Mouse (Mus musculus) CH12.LX (cell line): ENCODE measurements around the gene Pde4b. TPM values are rescaled to one million over a fixed set of nuclear protein-coding genes. Genes with fewer than 3 reads are reported as not detected.

ENCODE experiments used
- DNase-seq: peaks from one replicate; pipeline ENCODE4 v3.0.0-alpha.2; 2013; ENCODE audit errors: extremely low read depth
- H3K27ac ChIP-seq: 2 replicates; pipeline ENCODE4 v1.5.1; 2012; ENCODE audit warnings: low read depth, mild to moderate bottlenecking, control low read depth, moderate library complexity; ENCODE audit not compliant: insufficient read depth
- H3K27me3 ChIP-seq: replicated peaks from 2 replicates; pipeline ENCODE3; 2012; ENCODE audit warnings: inconsistent platforms
- H3K36me3 ChIP-seq, 2 experiments: replicated peaks in 1 of 2; 2 replicates each; pipeline versions ENCODE3 to v1.6.1; 2012; ENCODE audit warnings: inconsistent platforms in 1 of 2, low read length in 1 of 2, mild to moderate bottlenecking in 1 of 2, mixed read lengths in 1 of 2, moderate library complexity in 1 of 2; ENCODE audit not compliant: control insufficient read depth in 1 of 2, insufficient read depth in 1 of 2
- H3K4me1 ChIP-seq, 2 experiments: 2 replicates each; pipeline ENCODE4 v1.6.1; 2012; ENCODE audit warnings: inconsistent platforms in 1 of 2, moderate library complexity in 1 of 2; ENCODE audit not compliant: insufficient read depth in 2 of 2, control insufficient read depth in 1 of 2
- H3K4me2 ChIP-seq: 2 replicates; pipeline ENCODE4 v1.6.1; 2012; ENCODE audit warnings: low read depth, mild to moderate bottlenecking, control low read depth; ENCODE audit not compliant: poor library complexity, insufficient read depth, severe bottlenecking
- H3K4me3 ChIP-seq, 3 experiments: fragments of 150-350 bp in 1 of 3; sonication (generic) in 1 of 3; replicated peaks in 1 of 3; 2 replicates each; pipeline versions ENCODE3 to v1.5.1; 2011 to 2012; ENCODE audit warnings: low read depth in 2 of 3, low read length in 2 of 3, mild to moderate bottlenecking in 2 of 3, moderate library complexity in 2 of 3, control low read depth in 1 of 3, improper control_type of control experiment in 1 of 3, inconsistent platforms in 1 of 3, mixed read lengths in 1 of 3; ENCODE audit not compliant: poor library complexity in 1 of 3
- H3K79me2 ChIP-seq: replicated peaks from 2 replicates; pipeline ENCODE4 v1.6.1; 2012; ENCODE audit warnings: mild to moderate bottlenecking, moderate library complexity; ENCODE audit not compliant: control insufficient read depth, poor library complexity, insufficient read depth, severe bottlenecking; ENCODE audit errors: extremely low read depth
- H3K9ac ChIP-seq: 2 replicates; pipeline ENCODE4 v1.6.1; 2012; ENCODE audit warnings: low read depth, mild to moderate bottlenecking, control low read depth, moderate library complexity; ENCODE audit not compliant: insufficient read depth
- H3K9me3 ChIP-seq: replicated peaks from 2 replicates; pipeline ENCODE3; 2012; ENCODE audit warnings: low read length, inconsistent platforms, mixed read lengths
- BHLHE40 ChIP-seq: IDR thresholded peaks from 2 replicates; pipeline ENCODE4 v1.6.1; 2011; ENCODE audit warnings: mild to moderate bottlenecking, low read depth, low read length, improper control_type of control experiment
- CHD1 ChIP-seq: IDR thresholded peaks from 2 replicates; pipeline ENCODE4 v1.6.1; 2012; ENCODE audit warnings: low read depth, low read length, improper control_type of control experiment, inconsistent platforms
- E2F4 ChIP-seq: IDR thresholded peaks from 2 replicates; pipeline ENCODE4 v1.6.1; 2011; ENCODE audit warnings: low read depth, low read length, improper control_type of control experiment; ENCODE audit not compliant: insufficient replicate concordance
- ELF1 ChIP-seq: IDR thresholded peaks from 2 replicates; pipeline ENCODE4 v1.6.1; 2014; ENCODE audit warnings: low read depth, mild to moderate bottlenecking, inconsistent platforms, low read length, improper control_type of control experiment
- EP300 ChIP-seq: IDR thresholded peaks from 2 replicates; pipeline ENCODE4 v1.6.1; 2011; ENCODE audit warnings: low read length, improper control_type of control experiment
- ETS1 ChIP-seq: conservative IDR thresholded peaks from 2 replicates; pipeline ENCODE4 v1.6.1; 2012; ENCODE audit warnings: low read depth, mild to moderate bottlenecking, inconsistent platforms, low read length, improper control_type of control experiment, moderate library complexity
- GABPA ChIP-seq: IDR thresholded peaks from 2 replicates; pipeline ENCODE4 v1.6.1; 2012; ENCODE audit warnings: low read depth, low read length, improper control_type of control experiment, inconsistent platforms; ENCODE audit not compliant: insufficient replicate concordance
- HCFC1 ChIP-seq: IDR thresholded peaks from 2 replicates; pipeline ENCODE4 v1.6.1; 2012; ENCODE audit warnings: low read depth, mild to moderate bottlenecking, inconsistent platforms, low read length, improper control_type of control experiment
- IRF4 ChIP-seq: IDR thresholded peaks from 2 replicates; pipeline ENCODE4 v1.6.1; 2014; ENCODE audit warnings: low read depth, mild to moderate bottlenecking, inconsistent platforms, low read length, improper control_type of control experiment
- JUN ChIP-seq: IDR thresholded peaks from 2 replicates; pipeline ENCODE4 v1.6.1; 2011; ENCODE audit warnings: low read depth, mild to moderate bottlenecking, low read length, improper control_type of control experiment, moderate library complexity; ENCODE audit not compliant: insufficient read depth
- MAZ ChIP-seq: IDR thresholded peaks from 2 replicates; pipeline ENCODE4 v1.6.1; 2012; ENCODE audit warnings: low read depth, mild to moderate bottlenecking, inconsistent platforms, low read length, improper control_type of control experiment, moderate library complexity
- MEF2A ChIP-seq: IDR thresholded peaks from 2 replicates; pipeline ENCODE4 v1.6.1; 2014; ENCODE audit warnings: low read depth, mild to moderate bottlenecking, inconsistent platforms, low read length, improper control_type of control experiment, borderline replicate concordance
- MXI1 ChIP-seq: IDR thresholded peaks from 2 replicates; pipeline ENCODE4 v1.6.1; 2011; ENCODE audit warnings: mild to moderate bottlenecking, low read depth, low read length, improper control_type of control experiment
- MYC ChIP-seq: IDR thresholded peaks from 2 replicates; pipeline ENCODE4 v1.6.1; 2011; ENCODE audit warnings: low read depth, mild to moderate bottlenecking, improper control_type of control experiment, low read length
- NELFE ChIP-seq: IDR thresholded peaks from 2 replicates; pipeline ENCODE4 v1.6.1; 2011; ENCODE audit warnings: low read depth, low read length, improper control_type of control experiment
- POLR2A ChIP-seq: IDR thresholded peaks from 2 replicates; pipeline ENCODE4 v1.6.1; 2011; ENCODE audit warnings: low read depth, mild to moderate bottlenecking, improper control_type of control experiment, low read length
- RAD21 ChIP-seq: IDR thresholded peaks from 2 replicates; pipeline ENCODE4 v1.6.1; 2011; ENCODE audit warnings: low read depth, mild to moderate bottlenecking, low read length, improper control_type of control experiment, moderate library complexity
- RCOR1 ChIP-seq: conservative IDR thresholded peaks from 2 replicates; pipeline ENCODE4 v1.6.1; 2012; ENCODE audit warnings: low read depth, mild to moderate bottlenecking, inconsistent platforms, low read length, improper control_type of control experiment
- SIN3A ChIP-seq: IDR thresholded peaks from 2 replicates; pipeline ENCODE4 v1.6.1; 2012; ENCODE audit warnings: low read length, improper control_type of control experiment, inconsistent platforms
- TBP ChIP-seq: conservative IDR thresholded peaks from 2 replicates; pipeline ENCODE4 v1.6.1; 2011; ENCODE audit warnings: low read depth, low read length, improper control_type of control experiment
- TCF12 ChIP-seq: IDR thresholded peaks from 2 replicates; pipeline ENCODE4 v1.6.1; 2014; ENCODE audit warnings: low read depth, mild to moderate bottlenecking, inconsistent platforms, low read length, improper control_type of control experiment
- UBTF ChIP-seq: IDR thresholded peaks from 2 replicates; pipeline ENCODE4 v1.6.1; 2012; ENCODE audit warnings: low read depth, mild to moderate bottlenecking, inconsistent platforms, low read length, improper control_type of control experiment, moderate library complexity
- ZNF384 ChIP-seq: IDR thresholded peaks from 2 replicates; pipeline ENCODE4 v1.6.1; 2012; ENCODE audit warnings: low read depth, low read length, improper control_type of control experiment, inconsistent platforms
- dilution Hi-C: fragments of 300-500 bp; cut with MboI; formaldehyde crosslinking; loops from 2 replicates; pipeline ENCODE4 v1.14.3; 2020; ENCODE audit warnings: low sequenced_read_pairs; ENCODE audit not compliant: extremely low pct_unique_long_range_greater_than_20kb, extremely low pct_ligation_motif_present
- in situ Hi-C: fragments of 300-500 bp; cut with MboI; formaldehyde crosslinking; loops from 3 replicates; pipeline ENCODE4 v1.14.3; 2019; ENCODE audit warnings: low sequenced_read_pairs, low pct_ligation_motif_present, low pct_unique_long_range_greater_than_20kb, mixed read lengths
- polyA plus RNA-seq: library from polyadenylated mRNA; unstranded; fragments of >175 nt; gene quantifications from 2 replicates; pipeline ENCODE4 v1.2.1, GENCODE M21; 2012; ENCODE audit warnings: low read depth; ENCODE audit not compliant: insufficient read length
- total RNA-seq, 2 experiments: library from RNA; depleted of rRNA; stranded (reverse); fragments of 300-350 nt in 1 of 2; fragments of >200 nt in 1 of 2; gene quantifications; 2 replicates each; pipeline ENCODE4 v1.2.3; 2012 to 2014

The Pde4b gene
- total and polyA plus RNA-seq, 3 experiments = 9.6 to 24.2 (median 21.8) TPM

DNA sequence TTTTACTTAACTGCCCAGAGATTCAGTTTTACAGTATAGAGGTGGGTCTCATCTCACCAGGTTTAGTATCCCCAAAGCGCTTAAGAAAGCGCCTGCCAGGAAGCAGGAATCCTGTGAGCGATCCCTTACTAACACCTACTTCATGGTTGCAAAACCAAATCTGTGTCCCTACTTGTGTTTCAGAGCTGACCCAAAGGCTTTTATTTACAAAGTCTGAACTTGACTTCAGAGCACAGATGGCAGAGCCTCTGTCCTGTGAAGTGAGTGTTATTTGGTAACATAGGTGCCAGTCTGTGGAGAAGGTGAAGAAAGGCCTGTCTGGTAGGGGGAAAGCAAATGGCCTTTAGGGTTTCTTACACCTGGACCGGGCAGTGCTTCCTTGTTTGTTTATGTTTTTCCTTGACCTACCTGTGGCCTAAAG lies 486.0 kb downstream of the Pde4b start:
- in situ Hi-C loops = loop anchor here (5.0 kb wide), 1 partner anchor 56 kb away; no protein-coding TSS in a partner anchor
- dilution Hi-C loops = no loop called here
- TF ChIP-seq CHD1 = peak; percentile 77; the same call in 1 of the 2 replicates
- TF ChIP-seq ZNF384 = no peak
- 0 out of 2 replicates have a peak, but pooled peaks have one; percentile 3 for TF ChIP-seq NELFE
- TF ChIP-seq ELF1 = no peak
- peak overlapping the region; percentile 98 for H3K4me2 ChIP-seq
- H3K9ac ChIP-seq = peak overlapping the region; percentile 81
- no peak for DNase-seq
- peak overlapping the region; percentile 100 for H3K27ac ChIP-seq
- H3K4me1 ChIP-seq = peaks cover 15 to 58% of the 10 kb centered on the region in 2 experiments
- H3K79me2 ChIP-seq = peaks cover 72% of the 10 kb centered on the region
- H3K36me3 ChIP-seq = peaks cover 30 to 37% of the 10 kb centered on the region in 2 experiments
- H3K4me3 ChIP-seq = peak overlapping the region; percentile 82 to 94 (median 83)
- no peaks in the 10 kb centered on the region for H3K9me3 ChIP-seq
- no peaks in the 10 kb centered on the region for H3K27me3 ChIP-seq

- peak overlapping the region; percentile 98 for H3K4me2 ChIP-seq
- peak; percentile 80 for DNase-seq
- TF ChIP-seq JUN (peak; percentile 28; the same call in 1 of the 2 replicates), E2F4 (no peak), ELF1 (peak; percentile 45; the same call in 1 of the 2 replicates), TBP (peak; percentile 42; the same call in 1 of the 2 replicates), MAZ (0 out of 2 replicates have a peak, but pooled peaks have one; percentile 42), MEF2A (peak; percentile 78), MXI1 (peak; percentile 51; the same call in 1 of the 2 replicates), SIN3A (peak; percentile 93), ETS1 (peak; percentile 94), HCFC1 (peak; percentile 55), IRF4 (peak; percentile 93), MYC (0 out of 2 replicates have a peak, but pooled peaks have one; percentile 61), BHLHE40 (peak; percentile 80), EP300 (peak; percentile 90), POLR2A (no peak), RCOR1 (0 out of 2 replicates have a peak, but pooled peaks have one; percentile 61), ZNF384 (peak; percentile 62), NELFE (no peak), UBTF (no peak), GABPA (no peak), CHD1 (no peak), TCF12 (peak; percentile 80), RAD21 (no peak; the same call in 1 of the 2 replicates)
- peaks cover 15 to 56% of the 10 kb centered on the region in 2 experiments for H3K4me1 ChIP-seq
- dilution Hi-C loops (no loop called here), in situ Hi-C loops (loop anchor here (5.0 kb wide), 1 partner anchor 57 kb away; no protein-coding TSS in a partner anchor)
- peak overlapping the region; percentile 81 for H3K9ac ChIP-seq
- H3K27me3 ChIP-seq = no peaks in the 10 kb centered on the region
- H3K36me3 ChIP-seq = peaks cover 32 to 42% of the 10 kb centered on the region in 2 experiments
- H3K9me3 ChIP-seq = no peaks in the 10 kb centered on the region
- H3K4me3 ChIP-seq = peak overlapping the region; percentile 63 to 83 (median 82)
- peaks cover 76% of the 10 kb centered on the region for H3K79me2 ChIP-seq
- peak overlapping the region; percentile 100 for H3K27ac ChIP-seq
These were observed 486.9 kb downstream of the Pde4b start for GRCm38 (mm10) chr4:102574226-102574625.
